Mouse (Mus musculus): ENCODE results near the gene Gypa.

Gypa gene

GRCm38 (mm10) chr8:80550436-80550835 lies 56.9 kb downstream of the Gypa start:
- no peak for DNase-seq (ENCODE audit: low spot score in 2 of 2)

- no peak for DNase-seq (ENCODE audit: low spot score in 2 of 2)
These were observed 57.7 kb downstream of the Gypa start for GRCm38 (mm10) chr8:80551303-80551702.

GRCm38 (mm10) chr8:80554991-80555390 lies 61.4 kb downstream of the Gypa start:
- no peak for DNase-seq (ENCODE audit: low spot score in 2 of 2)

Data from heart, adult 9 months (tissue).